Mouse (Mus musculus) liver, embryonic 16.5 days (tissue): ENCODE measurements around the gene Pold4. TPM values are rescaled to one million over a fixed set of nuclear protein-coding genes. Genes with fewer than 3 reads are reported as not detected.

ENCODE experiments used
- ATAC-seq: fragments of 200-750 bp; cut with Nextera tagmentation; 2 replicates; pipeline ENCODE4 v1.8.0; 2017; ENCODE audit warnings: low read depth, mild to moderate bottlenecking, moderate number of reproducible peaks, moderate library complexity
- H3K27ac ChIP-seq: fragments of 300-500 bp; sonication (generic); 2 replicates; pipeline ENCODE4 v1.5.1; 2014; ENCODE audit warnings: mild to moderate bottlenecking, low read length
- H3K27me3 ChIP-seq: fragments of 300-500 bp; sonication (generic); 2 replicates; pipeline ENCODE4 v1.6.1; 2014; ENCODE audit warnings: low read depth, low read length, mixed read lengths; ENCODE audit not compliant: control insufficient read depth, insufficient read depth
- H3K36me3 ChIP-seq: fragments of 300-500 bp; sonication (generic); 2 replicates; pipeline ENCODE4 v1.6.1; 2014; ENCODE audit warnings: mild to moderate bottlenecking; ENCODE audit not compliant: control insufficient read depth, insufficient read depth
- H3K4me1 ChIP-seq: fragments of 300-500 bp; sonication (generic); 2 replicates; pipeline ENCODE4 v1.6.1; 2014; ENCODE audit warnings: low read depth, low read length, mixed read lengths; ENCODE audit not compliant: control insufficient read depth
- H3K4me2 ChIP-seq: fragments of 300-500 bp; sonication (generic); 2 replicates; pipeline ENCODE4 v1.6.1; 2014; ENCODE audit warnings: low read depth, low read length, mixed read lengths
- H3K4me3 ChIP-seq: fragments of 300-500 bp; sonication (generic); 2 replicates; pipeline ENCODE4 v1.5.1; 2014; ENCODE audit warnings: low read depth, mild to moderate bottlenecking, low read length
- H3K9ac ChIP-seq: fragments of 300-500 bp; sonication (generic); 2 replicates; pipeline ENCODE4 v1.6.1; 2014; ENCODE audit warnings: low read depth, low read length
- H3K9me3 ChIP-seq: fragments of 300-500 bp; sonication (generic); replicated peaks from 2 replicates; pipeline ENCODE4 v1.6.1; 2016; ENCODE audit warnings: low read length; ENCODE audit not compliant: control insufficient read depth
- WGBS: fragments of 180-500 bp; shearing (Covaris S2); extraction: QIAGEN DNeasy Blood & Tissue Kit; methylation state at CpG from one replicate; pipeline ENCODE4 v1.1.7; 2014; ENCODE audit not compliant: insufficient replicate concordance; 5-methylcytosine and 5-hydroxymethylcytosine counted together
- polyA plus RNA-seq: library from polyadenylated mRNA; unstranded; fragments of >200 nt; fragmentation: Nextera tagmentation; extraction: Ambion mirVana; gene quantifications from 2 replicates; pipeline ENCODE4 v1.2.1, GENCODE M21; 2015

Gene Pold4
- polyA plus RNA-seq, 1 experiment from 2014 or later, result 14.8 TPM

GRCm38 (mm10) chr19:4265956-4266355, 34.3 kb downstream of the Pold4 start:
- Histone ChIP-seq H3K4me3 (no peak overlapping the region), H3K36me3 (no peaks in the 10 kb centered on the region), H3K27ac (no peak overlapping the region), H3K4me2 (no peak overlapping the region), H3K9ac (no peak overlapping the region), H3K27me3 (no peaks in the 10 kb centered on the region; the same call in 1 of the 2 replicates), H3K9me3 (no peaks in the 10 kb centered on the region), H3K4me1 (peaks cover 6% of the 10 kb centered on the region; the same call in 1 of the 2 replicates)
- WGBS, result 62% methylated on average over 4 of the region's 4 CpGs
- no peak for ATAC-seq

GRCm38 (mm10) chr19:4268566-4269361, 37.1 kb downstream of the Pold4 start, which contains the start of gene Ssh3:
Ssh3 (minus strand) TSS chr19:4269180.
- H3K4me1 ChIP-seq, result peaks cover 6% of the 10 kb centered on the region; the same call in 1 of the 2 replicates
- no peaks in the 10 kb centered on the region; the same call in 1 of the 2 replicates for H3K27me3 ChIP-seq
- no peaks in the 10 kb centered on the region for H3K9me3 ChIP-seq
- ATAC-seq, result peak; percentile 87
- no peaks in the 10 kb centered on the region for H3K36me3 ChIP-seq
- peak within 1 kb of the TSS; percentile 44; the same call in 1 of the 2 replicates for H3K9ac ChIP-seq
- no peak within 1 kb of the TSS for H3K27ac ChIP-seq
- peak within 1 kb of the TSS; percentile 63 for H3K4me2 ChIP-seq
- 14% methylated on average over 46 of the region's 46 CpGs for WGBS
- peak within 1 kb of the TSS; percentile 57 for H3K4me3 ChIP-seq

GRCm38 (mm10) chr19:4270187-4270586, 38.5 kb downstream of the Pold4 start:
- Histone ChIP-seq H3K4me2 (no peak overlapping the region), H3K4me1 (peaks cover 6% of the 10 kb centered on the region; the same call in 1 of the 2 replicates), H3K27me3 (no peaks in the 10 kb centered on the region; the same call in 1 of the 2 replicates), H3K4me3 (no peak overlapping the region), H3K36me3 (no peaks in the 10 kb centered on the region), H3K9me3 (no peaks in the 10 kb centered on the region), H3K27ac (no peak overlapping the region), H3K9ac (no peak overlapping the region)
- WGBS, result 62% methylated on average over 6 of the region's 6 CpGs
- ATAC-seq, result no peak

GRCm38 (mm10) chr19:4270972-4271371, 39.3 kb downstream of the Pold4 start:
- 83% methylated on average over 11 of the region's 11 CpGs for WGBS
- H3K4me2 ChIP-seq, result no peak overlapping the region
- H3K27ac ChIP-seq, result no peak overlapping the region
- H3K9me3 ChIP-seq, result no peaks in the 10 kb centered on the region
- H3K27me3 ChIP-seq, result no peaks in the 10 kb centered on the region; the same call in 1 of the 2 replicates
- no peaks in the 10 kb centered on the region for H3K36me3 ChIP-seq
- no peak overlapping the region for H3K9ac ChIP-seq
- H3K4me1 ChIP-seq, result peaks cover 6% of the 10 kb centered on the region; the same call in 1 of the 2 replicates
- ATAC-seq, result no peak
- no peak overlapping the region for H3K4me3 ChIP-seq

- Histone ChIP-seq H3K4me3 (no peak overlapping the region), H3K27ac (no peak overlapping the region), H3K36me3 (no peaks in the 10 kb centered on the region), H3K9me3 (no peaks in the 10 kb centered on the region; the same call in 1 of the 2 replicates), H3K4me2 (no peak overlapping the region), H3K9ac (no peak overlapping the region), H3K4me1 (peaks cover 13% of the 10 kb centered on the region), H3K27me3 (no peaks in the 10 kb centered on the region; the same call in 1 of the 2 replicates)
- ATAC-seq, result no peak
- 78% methylated on average over 1 of the region's 1 CpGs for WGBS
Measured at GRCm38 (mm10) chr19:4279487-4279886, 47.8 kb downstream of the Pold4 start.

GRCm38 (mm10) chr19:4280425-4280824, 48.7 kb downstream of the Pold4 start:
- no peak for ATAC-seq
- Histone ChIP-seq H3K4me3 (no peak overlapping the region), H3K4me2 (no peak overlapping the region), H3K9ac (no peak overlapping the region), H3K9me3 (no peaks in the 10 kb centered on the region; the same call in 1 of the 2 replicates), H3K27me3 (no peaks in the 10 kb centered on the region; the same call in 1 of the 2 replicates), H3K36me3 (no peaks in the 10 kb centered on the region), H3K27ac (no peak overlapping the region), H3K4me1 (peaks cover 13% of the 10 kb centered on the region)
- WGBS, result 91% methylated on average over 9 of the region's 9 CpGs

- H3K27me3 ChIP-seq, result no peaks in the 10 kb centered on the region; the same call in 1 of the 2 replicates
- H3K27ac ChIP-seq, result peak within 1 kb of the TSS; percentile 49
- H3K9me3 ChIP-seq, result no peaks in the 10 kb centered on the region; the same call in 1 of the 2 replicates
- H3K9ac ChIP-seq, result peak within 1 kb of the TSS; percentile 49; the same call in 1 of the 2 replicates
- 0% methylated on average over 43 of the region's 50 CpGs for WGBS
- H3K4me2 ChIP-seq, result peak within 1 kb of the TSS; percentile 80
- peaks cover 13% of the 10 kb centered on the region for H3K36me3 ChIP-seq
- peaks cover 13% of the 10 kb centered on the region for H3K4me1 ChIP-seq
- peak; percentile 86 for ATAC-seq
- peak within 1 kb of the TSS; percentile 62 for H3K4me3 ChIP-seq
Measured at GRCm38 (mm10) chr19:4282898-4283553, 51.3 kb downstream of the Pold4 start, which contains the start of gene Ankrd13d. Ankrd13d (minus strand) TSS chr19:4283137.
